Mouse (Mus musculus) MEL (cell line): ENCODE results near the gene Naa11. TPM values are rescaled to one million over a fixed set of nuclear protein-coding genes. Genes with fewer than 3 reads are reported as not detected.

Experiments used
- DNase-seq: peaks from one replicate; pipeline ENCODE4 v3.0.0; 2011; ENCODE audit warnings: low read depth, low spot score
- H3K27ac ChIP-seq: 2 replicates; pipeline ENCODE4 v1.5.1; 2012; ENCODE audit warnings: low read depth, mild to moderate bottlenecking, control low read depth, low read length, moderate library complexity; ENCODE audit not compliant: control insufficient read depth
- H3K27me3 ChIP-seq, 2 experiments: fragments of 150-350 bp in 1 of 2; sonication (generic) in 1 of 2; 2 replicates each; pipeline ENCODE4 v1.6.1; 2012; ENCODE audit warnings: low read length in 2 of 2, mild to moderate bottlenecking in 2 of 2, improper control_type of control experiment in 1 of 2, moderate library complexity in 1 of 2; ENCODE audit not compliant: insufficient read depth in 2 of 2, control insufficient read depth in 1 of 2
- H3K36me3 ChIP-seq, 2 experiments: 2 replicates each; pipeline ENCODE4 v1.6.1; 2012 to 2014; ENCODE audit warnings: low read length in 2 of 2, improper control_type of control experiment in 1 of 2, inconsistent platforms in 1 of 2, mild to moderate bottlenecking in 1 of 2; ENCODE audit not compliant: insufficient read depth in 2 of 2, control insufficient read depth in 1 of 2
- H3K4me1 ChIP-seq, 2 experiments: fragments of 150-350 bp in 1 of 2; sonication (generic) in 1 of 2; 2 replicates each; pipeline ENCODE4 v1.6.1; 2012; ENCODE audit warnings: low read length in 2 of 2, improper control_type of control experiment in 1 of 2, mild to moderate bottlenecking in 1 of 2; ENCODE audit not compliant: insufficient read depth in 2 of 2, control insufficient read depth in 1 of 2
- H3K4me3 ChIP-seq, 2 experiments: fragments of 150-350 bp in 1 of 2; sonication (generic) in 1 of 2; 2 replicates each; pipeline ENCODE4 v1.5.1; 2012; ENCODE audit warnings: low read depth in 2 of 2, low read length in 2 of 2, mild to moderate bottlenecking in 2 of 2, moderate library complexity in 2 of 2, control low read depth in 1 of 2, improper control_type of control experiment in 1 of 2; ENCODE audit not compliant: control insufficient read depth in 1 of 2, insufficient read depth in 1 of 2
- H3K79me2 ChIP-seq: 2 replicates; pipeline ENCODE4 v1.6.1; 2012; ENCODE audit warnings: mild to moderate bottlenecking, low read length, moderate library complexity; ENCODE audit not compliant: control insufficient read depth, poor library complexity, insufficient read depth
- H3K9ac ChIP-seq: 2 replicates; pipeline ENCODE4 v1.6.1; 2012; ENCODE audit warnings: low read depth, mild to moderate bottlenecking, control low read depth, low read length, moderate library complexity; ENCODE audit not compliant: control insufficient read depth, poor library complexity, severe bottlenecking
- H3K9me3 ChIP-seq: fragments of 150-350 bp; sonication (generic); replicated peaks from 2 replicates; pipeline ENCODE4 v1.6.1; 2012; ENCODE audit warnings: mild to moderate bottlenecking, low read length, improper control_type of control experiment, moderate library complexity; ENCODE audit not compliant: insufficient read depth
- CHD2 ChIP-seq: IDR thresholded peaks from 2 replicates; pipeline ENCODE4 v1.6.1; 2011; ENCODE audit warnings: low read length, improper control_type of control experiment
- E2F4 ChIP-seq: IDR thresholded peaks from 2 replicates; pipeline ENCODE4 v1.6.1; 2011; ENCODE audit warnings: low read depth, low read length, improper control_type of control experiment, borderline replicate concordance
- GATA1 ChIP-seq: IDR thresholded peaks from 2 replicates; pipeline ENCODE4 v1.6.1; 2011; ENCODE audit warnings: low read depth, low read length, improper control_type of control experiment
- HCFC1 ChIP-seq: IDR thresholded peaks from 2 replicates; pipeline ENCODE4 v1.6.1; 2012; ENCODE audit warnings: low read depth, mild to moderate bottlenecking, inconsistent platforms, low read length, improper control_type of control experiment, moderate library complexity
- JUND ChIP-seq: IDR thresholded peaks from 2 replicates; pipeline ENCODE4 v1.6.1; 2011; ENCODE audit warnings: low read depth, mild to moderate bottlenecking, improper control_type of control experiment, low read length
- KAT2A ChIP-seq: conservative IDR thresholded peaks from 2 replicates; pipeline ENCODE4 v1.6.1; 2012; ENCODE audit warnings: low read depth, low read length, improper control_type of control experiment, inconsistent platforms
- MAFK ChIP-seq: IDR thresholded peaks from 2 replicates; pipeline ENCODE4 v1.6.1; 2011; ENCODE audit warnings: low read depth, mild to moderate bottlenecking, low read length, improper control_type of control experiment, borderline replicate concordance
- MAX ChIP-seq: IDR thresholded peaks from 2 replicates; pipeline ENCODE4 v1.6.1; 2011; ENCODE audit warnings: low read length, improper control_type of control experiment
- MAZ ChIP-seq: IDR thresholded peaks from 2 replicates; pipeline ENCODE4 v1.6.1; 2012; ENCODE audit warnings: low read depth, mild to moderate bottlenecking, inconsistent platforms, low read length, improper control_type of control experiment
- MYC ChIP-seq: IDR thresholded peaks from 2 replicates; pipeline ENCODE4 v1.6.1; 2011; ENCODE audit warnings: low read depth, mild to moderate bottlenecking, low read length, improper control_type of control experiment, moderate library complexity
- NELFE ChIP-seq: IDR thresholded peaks from 2 replicates; pipeline ENCODE4 v1.6.1; 2011; ENCODE audit warnings: low read depth, low read length, improper control_type of control experiment
- POLR2AphosphoS2 ChIP-seq: IDR thresholded peaks from 2 replicates; pipeline ENCODE4 v1.6.1; 2011; ENCODE audit warnings: low read length, improper control_type of control experiment
- RCOR1 ChIP-seq: IDR thresholded peaks from 2 replicates; pipeline ENCODE4 v1.6.1; 2012; ENCODE audit warnings: low read depth, mild to moderate bottlenecking, inconsistent platforms, low read length, improper control_type of control experiment
- SMC3 ChIP-seq: IDR thresholded peaks from 2 replicates; pipeline ENCODE4 v1.6.1; 2011; ENCODE audit warnings: low read depth, low read length, improper control_type of control experiment
- TAL1 ChIP-seq: IDR thresholded peaks from 2 replicates; pipeline ENCODE4 v1.6.1; 2012; ENCODE audit warnings: mild to moderate bottlenecking, inconsistent platforms, low read length, moderate library complexity, mixed read lengths
- TBP ChIP-seq: IDR thresholded peaks from 2 replicates; pipeline ENCODE4 v1.8.0; 2011; ENCODE audit warnings: low read depth, low read length, improper control_type of control experiment
- TCF12 ChIP-seq: IDR thresholded peaks from 2 replicates; pipeline ENCODE4 v1.6.1; 2014; ENCODE audit warnings: low read depth, mild to moderate bottlenecking, inconsistent platforms, low read length, improper control_type of control experiment, moderate library complexity
- USF2 ChIP-seq, 2 experiments: IDR thresholded peaks; 2 replicates each; pipeline ENCODE4 v1.6.1; 2011 to 2012; ENCODE audit warnings: improper control_type of control experiment in 2 of 2, low read length in 2 of 2, borderline replicate concordance in 1 of 2, inconsistent platforms in 1 of 2, low read depth in 1 of 2, mild to moderate bottlenecking in 1 of 2; ENCODE audit not compliant: insufficient read depth in 1 of 2
- ZNF384 ChIP-seq: IDR thresholded peaks from 2 replicates; pipeline ENCODE4 v1.6.1; 2012; ENCODE audit warnings: low read depth, mild to moderate bottlenecking, inconsistent platforms, low read length, improper control_type of control experiment
- polyA plus RNA-seq, 2 experiments: library from polyadenylated mRNA; stranded (reverse) in 1 of 2; unstranded in 1 of 2; fragments of >175 nt in 1 of 2; fragments of >200 nt in 1 of 2; gene quantifications; 2 replicates each; pipeline versions ENCODE4 v1.2.1 to v1.2.4; 2012; ENCODE audit warnings: low replicate concordance in 2 of 2, low read depth in 1 of 2; ENCODE audit not compliant: insufficient read length in 2 of 2, insufficient read depth in 1 of 2, missing spikeins in 1 of 2
- total RNA-seq: library from RNA; depleted of rRNA; stranded (reverse); fragments of 300-350 nt; gene quantifications from 2 replicates; pipeline ENCODE4 v1.2.3, GENCODE M21; 2012

The Naa11 gene
- total and polyA plus RNA-seq, 3 experiments, result not detected

DNA sequence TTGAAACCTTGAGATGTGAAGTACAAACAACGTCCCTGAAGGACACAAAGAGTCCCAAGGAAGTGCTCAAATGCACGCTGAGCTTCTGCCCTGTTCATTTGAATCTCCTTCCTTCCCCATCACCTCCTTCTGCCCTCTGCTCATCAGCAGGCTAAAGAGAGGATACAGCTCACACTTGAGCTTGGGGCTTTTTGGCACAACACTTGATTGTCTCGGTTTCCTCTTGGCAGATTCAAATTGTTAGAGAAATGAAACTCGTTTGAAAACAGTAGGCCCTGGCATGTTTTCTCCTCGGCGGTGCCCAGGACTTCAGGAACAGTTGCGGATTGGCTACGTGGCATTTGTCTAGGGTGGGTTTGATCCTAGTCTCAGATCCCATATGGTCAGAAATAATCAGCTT, 27.4 kb downstream of the Naa11 start:
- H3K36me3 ChIP-seq, result no peaks in the 10 kb centered on the region
- TF ChIP-seq CHD2, result no peak
- TF ChIP-seq RCOR1, result no peak
- TF ChIP-seq MAX, result no peak
- no peak for TF ChIP-seq MAFK
- no peak for TF ChIP-seq E2F4
- TF ChIP-seq GATA1, result no peak
- TF ChIP-seq ZNF384, result no peak
- TF ChIP-seq JUND, result no peak
- TF ChIP-seq POLR2AphosphoS2, result no peak
- no peaks in the 10 kb centered on the region for H3K79me2 ChIP-seq
- H3K9ac ChIP-seq, result no peak overlapping the region
- no peak overlapping the region for H3K4me3 ChIP-seq
- DNase-seq, result no peak
- no peak overlapping the region for H3K27ac ChIP-seq
- H3K4me1 ChIP-seq, result no peaks in the 10 kb centered on the region
- H3K27me3 ChIP-seq, result no peaks in the 10 kb centered on the region
- no peaks in the 10 kb centered on the region for H3K9me3 ChIP-seq

DNA sequence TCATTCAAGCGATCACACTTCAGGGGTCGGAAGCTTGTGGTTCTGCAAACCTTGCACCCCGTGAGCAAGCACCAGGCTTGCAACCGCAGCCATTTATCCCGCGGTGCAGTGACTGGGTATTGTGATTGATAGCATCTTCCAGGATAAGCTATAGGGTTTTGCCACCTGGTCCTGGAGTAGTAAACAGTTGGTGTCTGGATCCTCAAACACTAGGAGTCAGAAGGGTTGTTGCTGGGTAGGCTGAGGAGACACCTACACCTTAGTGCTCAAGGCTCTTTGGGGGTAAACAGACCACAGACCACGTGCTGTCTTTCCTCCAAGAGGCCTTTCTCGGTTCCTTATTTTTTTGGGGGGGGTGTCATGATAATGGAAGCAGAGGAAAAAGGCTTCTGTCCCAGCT, 27.9 kb downstream of the Naa11 start:
- H3K79me2 ChIP-seq, result no peaks in the 10 kb centered on the region
- TF ChIP-seq USF2 (IDR thresholded peaks at IDR 0.05; ENCODE audit: borderline replicate concordance in 1 of 2, insufficient read depth in 1 of 2, low read depth in 1 of 2, low read length in 2 of 2) (no peak), KAT2A (no peak), NELFE (no peak), TAL1 (no peak), SMC3 (no peak), ZNF384 (no peak), MYC (no peak), MAZ (no peak), HCFC1 (no peak), GATA1 (no peak)
- TF ChIP-seq, all 39 proteins: peak for 0
- Histone ChIP-seq H3K27me3 (no peaks in the 10 kb centered on the region), H3K27ac (no peak overlapping the region), H3K4me1 (no peaks in the 10 kb centered on the region), H3K36me3 (no peaks in the 10 kb centered on the region), H3K9ac (no peak overlapping the region), H3K9me3 (no peaks in the 10 kb centered on the region), H3K4me3 (no peak overlapping the region)
- DNase-seq, result no peak

GRCm38 (mm10) chr5:97362539-97362938, 29.6 kb downstream of the Naa11 start:
- TF ChIP-seq TCF12 (no peak), TBP (no peak)

More at GRCm38 (mm10) chr5:97362539-97362938, 29.6 kb downstream of the Naa11 start:
- H3K9ac ChIP-seq, result no peak overlapping the region
- H3K9me3 ChIP-seq, result no peaks in the 10 kb centered on the region
- no peak for DNase-seq
- no peaks in the 10 kb centered on the region for H3K79me2 ChIP-seq
- no peak overlapping the region for H3K4me3 ChIP-seq
- H3K27ac ChIP-seq, result no peak overlapping the region
- H3K36me3 ChIP-seq, result no peaks in the 10 kb centered on the region
- H3K4me1 ChIP-seq, result no peaks in the 10 kb centered on the region
- no peaks in the 10 kb centered on the region for H3K27me3 ChIP-seq
